Mouse (Mus musculus) erythroid progenitor cell, adult 5-6 weeks (primary cell): ENCODE results near the gene Olfr704. TPM values are rescaled to one million over a fixed set of nuclear protein-coding genes. Genes with fewer than 3 reads are reported as not detected.
"Not testable (repeated sequence)": the region's sequence is repeated elsewhere in the genome, so short reads cannot be mapped to it uniquely, and the experiment has no call there.

Source experiments
- ATAC-seq: replicated peaks from 2 replicates; pipeline ENCODE4 v1.8.0; 2016; ENCODE audit warnings: moderate number of reproducible peaks, mild to moderate bottlenecking, moderate TSS enrichment, inconsistent platforms; ENCODE audit not compliant: poor library complexity, low FRiP score, severe bottlenecking
- total RNA-seq, 2 experiments: library from RNA; stranded (forward) in 1 of 2; stranded (reverse) in 1 of 2; fragments of 150-400 nt in 1 of 2; fragments of 186-747, 209-891 nt in 1 of 2; gene quantifications; 2 replicates each; pipeline versions ENCODE4 v1.2.3 to v1.2.4; 2015 to 2017; ENCODE audit warnings: low replicate concordance in 2 of 2

Olfr704 gene
- total RNA-seq (2015; ENCODE audit: low replicate concordance) (not detected in 2 replicates), total RNA-seq (2017; ENCODE audit: low replicate concordance) (not detected in 2 replicates)

DNA sequence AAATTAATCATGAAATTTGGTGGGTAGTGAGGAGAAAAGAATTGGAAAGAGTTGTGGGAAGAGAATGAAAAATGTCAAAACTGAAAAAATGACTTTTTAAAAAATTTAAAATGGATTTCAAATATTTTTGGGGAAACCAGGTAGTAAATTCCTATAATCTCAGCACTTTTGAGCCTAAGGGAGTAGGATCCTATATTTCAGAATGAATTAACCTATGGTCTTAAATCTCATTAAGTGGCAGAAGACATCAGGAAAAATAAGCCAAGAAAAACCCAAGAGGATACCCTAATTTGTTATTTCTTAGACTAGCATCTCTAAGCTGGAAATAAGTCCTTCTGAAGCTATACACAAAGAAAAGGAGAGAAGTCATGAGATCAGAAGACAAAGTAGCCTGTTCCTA lies at the start of gene Olfr704:
Gene Olfr704, plus strand, starts transcription at position 301 of the 400 bp plus-strand sequence.
- ATAC-seq, result no peak

GRCm38 (mm10) chr7:106813829-106814228 lies 49.2 kb upstream of the Olfr704 start, which contains the start of gene Olfr701:
Gene Olfr701, plus strand, starts transcription at chr7:106814129.
- ATAC-seq, result no peak

GRCm38 (mm10) chr7:106815775-106816174 lies 47.2 kb upstream of the Olfr704 start:
- ATAC-seq, result no peak

DNA sequence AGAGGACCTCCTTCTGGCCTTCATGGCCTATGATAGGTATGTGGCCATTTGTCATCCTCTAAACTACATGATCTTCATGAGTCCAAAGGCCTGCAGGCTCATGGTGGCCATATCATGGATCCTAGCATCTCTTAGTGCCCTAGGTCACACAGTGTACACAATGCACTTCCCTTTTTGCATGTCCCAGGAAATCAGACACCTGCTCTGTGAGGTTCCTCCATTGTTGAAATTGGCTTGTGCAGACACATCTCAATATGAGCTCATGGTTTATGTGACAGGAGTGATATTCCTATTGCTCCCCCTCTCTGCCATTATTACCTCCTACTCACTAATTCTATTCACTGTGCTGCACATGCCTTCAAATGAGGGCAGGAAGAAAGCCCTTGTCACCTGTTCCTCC lies 44.6 kb upstream of the Olfr704 start:
- ATAC-seq, result no peak

- ATAC-seq, result no peak
These were observed 29.2 kb upstream of the Olfr704 start, which contains the start of gene Olfr702 for GRCm38 (mm10) chr7:106833793-106834192. Gene Olfr702, minus strand, starts transcription at chr7:106833893.

DNA sequence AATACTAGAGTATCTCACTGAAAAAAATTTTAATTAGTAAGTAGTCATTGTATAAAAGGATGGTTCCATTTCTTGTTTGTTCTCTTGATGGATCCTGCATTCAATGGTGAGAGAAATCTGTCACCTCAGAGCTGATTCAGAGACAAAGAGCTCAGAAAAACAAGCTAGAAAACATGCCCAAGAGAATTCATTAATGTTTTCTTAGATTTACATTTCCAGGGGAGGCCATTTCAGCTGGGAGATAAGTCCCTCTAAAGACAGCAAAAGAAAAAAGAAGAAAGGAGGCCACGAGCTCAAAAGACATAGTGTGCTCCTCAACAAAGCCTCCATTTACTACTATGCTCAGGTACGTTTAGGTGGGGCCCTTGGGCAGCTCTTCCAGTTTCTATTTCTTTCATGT lies 19.9 kb upstream of the Olfr704 start, which contains the start of gene Olfr703:
Gene Olfr703, plus strand, starts transcription at position 301 of the 400 bp plus-strand sequence.
- ATAC-seq, result no peak

DNA sequence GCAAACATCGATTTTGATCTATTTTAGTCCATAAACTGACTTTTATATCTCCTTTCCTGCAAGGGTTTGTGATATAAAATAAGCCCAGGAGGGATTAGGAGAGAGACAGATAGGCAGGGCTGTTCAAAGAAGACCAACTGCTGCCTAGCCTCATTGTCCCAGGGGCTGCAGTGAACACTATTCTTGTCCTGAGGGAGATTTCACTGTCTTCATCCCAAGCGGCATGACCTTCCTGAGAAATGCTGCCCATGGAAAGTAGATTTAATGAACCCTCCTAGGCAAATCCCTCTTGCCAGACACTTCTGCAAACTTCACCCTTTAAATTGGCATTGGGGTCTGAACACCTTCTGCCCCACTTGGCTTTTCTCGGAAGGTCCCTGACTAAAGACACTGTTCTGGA lies 13.8 kb downstream of the Olfr704 start, which contains the start of gene Olfr705:
Gene Olfr705, minus strand, starts transcription at position 101 of the 400 bp plus-strand sequence.
- no peak for ATAC-seq

DNA sequence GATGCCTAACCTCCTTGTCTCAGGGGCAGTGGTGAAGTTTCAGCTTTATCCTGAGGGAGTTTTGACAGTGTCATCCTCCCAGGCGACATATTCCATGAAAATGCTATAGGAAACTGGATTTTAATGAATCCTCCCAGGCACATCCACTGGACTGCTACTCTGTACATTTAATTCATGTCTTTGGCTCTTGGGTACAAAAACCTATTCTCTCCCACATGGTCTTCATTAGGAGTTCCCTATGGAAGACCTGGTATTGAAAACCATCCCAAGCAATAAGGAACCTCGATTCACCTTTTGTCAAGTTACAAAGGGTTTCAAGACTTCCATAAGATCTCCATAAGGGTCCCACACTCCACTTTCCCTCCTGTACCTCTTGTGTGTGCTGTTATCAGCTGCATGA lies 25.1 kb downstream of the Olfr704 start, which contains the start of gene Olfr706:
Gene Olfr706, minus strand, starts transcription at position 101 of the 400 bp plus-strand sequence.
- ATAC-seq, result no peak

- not testable (repeated sequence) for ATAC-seq
These were observed 38.2 kb downstream of the Olfr704 start, which contains the start of gene Olfr707 for GRCm38 (mm10) chr7:106901141-106901540. Gene Olfr707, minus strand, starts transcription at chr7:106901241.

- no peak for ATAC-seq
These were observed 44.7 kb downstream of the Olfr704 start, which contains the start of gene Olfr1532-ps1 for GRCm38 (mm10) chr7:106907676-106908075. Gene Olfr1532-ps1, plus strand, starts transcription at chr7:106908001.

Other genes starting within 250 kb of the Olfr704 start
- gene Olfr693, start 182.6 kb upstream of the Olfr704 start, total RNA-seq (2015; ENCODE audit: low replicate concordance), result not detected in 2 replicates
- gene Olfr693, start 182.6 kb upstream of the Olfr704 start, total RNA-seq (2017; ENCODE audit: low replicate concordance), result not detected in 2 replicates
- not detected in 2 replicates for gene Olfr694, start 171.4 kb upstream of the Olfr704 start, total RNA-seq (2015; ENCODE audit: low replicate concordance)
- gene Olfr694, start 171.4 kb upstream of the Olfr704 start, total RNA-seq (2017; ENCODE audit: low replicate concordance), result not detected in 2 replicates
- not detected in 2 replicates for gene Olfr695, start 146.8 kb upstream of the Olfr704 start, total RNA-seq (2015; ENCODE audit: low replicate concordance)
- gene Olfr695, start 146.8 kb upstream of the Olfr704 start, total RNA-seq (2017; ENCODE audit: low replicate concordance), result not detected in 2 replicates
- gene Olfr697, start 120.7 kb upstream of the Olfr704 start, total RNA-seq (2015; ENCODE audit: low replicate concordance), result not detected in 2 replicates
- not detected in 2 replicates for gene Olfr697, start 120.7 kb upstream of the Olfr704 start, total RNA-seq (2017; ENCODE audit: low replicate concordance)
- gene Olfr698, start 107.8 kb upstream of the Olfr704 start, total RNA-seq (2015; ENCODE audit: low replicate concordance), result not detected in 2 replicates
- not detected in 2 replicates for gene Olfr698, start 107.8 kb upstream of the Olfr704 start, total RNA-seq (2017; ENCODE audit: low replicate concordance)
- gene Olfr699, start 70.0 kb upstream of the Olfr704 start, total RNA-seq (2015; ENCODE audit: low replicate concordance), result 0.84 TPM in 1 of 2 replicates, not detected in the other
- not detected in 2 replicates for gene Olfr699, start 70.0 kb upstream of the Olfr704 start, total RNA-seq (2017; ENCODE audit: low replicate concordance)
- gene Olfr700, start 54.4 kb upstream of the Olfr704 start, total RNA-seq (2015; ENCODE audit: low replicate concordance), result not detected in 2 replicates
- not detected in 2 replicates for gene Olfr700, start 54.4 kb upstream of the Olfr704 start, total RNA-seq (2017; ENCODE audit: low replicate concordance)
- not detected in 2 replicates for gene Olfr701, start 49.1 kb upstream of the Olfr704 start, total RNA-seq (2015; ENCODE audit: low replicate concordance)
- not detected in 2 replicates for gene Olfr701, start 49.1 kb upstream of the Olfr704 start, total RNA-seq (2017; ENCODE audit: low replicate concordance)
- gene Olfr702, start 29.3 kb upstream of the Olfr704 start, total RNA-seq (2015; ENCODE audit: low replicate concordance), result not detected in 2 replicates
- gene Olfr702, start 29.3 kb upstream of the Olfr704 start, total RNA-seq (2017; ENCODE audit: low replicate concordance), result not detected in 2 replicates
- gene Olfr703, start 19.8 kb upstream of the Olfr704 start, total RNA-seq (2015; ENCODE audit: low replicate concordance), result not detected in 2 replicates
- gene Olfr703, start 19.8 kb upstream of the Olfr704 start, total RNA-seq (2017; ENCODE audit: low replicate concordance), result not detected in 2 replicates
- not detected in 2 replicates for gene Olfr705, start 13.7 kb downstream of the Olfr704 start, total RNA-seq (2015; ENCODE audit: low replicate concordance)
- gene Olfr705, start 13.7 kb downstream of the Olfr704 start, total RNA-seq (2017; ENCODE audit: low replicate concordance), result not detected in 2 replicates
- not detected in 2 replicates for gene Olfr706, start 25.0 kb downstream of the Olfr704 start, total RNA-seq (2015; ENCODE audit: low replicate concordance)
- not detected in 2 replicates for gene Olfr706, start 25.0 kb downstream of the Olfr704 start, total RNA-seq (2017; ENCODE audit: low replicate concordance)
- gene Olfr707, start 38.1 kb downstream of the Olfr704 start, total RNA-seq (2015; ENCODE audit: low replicate concordance), result not detected in 2 replicates
- not detected in 2 replicates for gene Olfr707, start 38.1 kb downstream of the Olfr704 start, total RNA-seq (2017; ENCODE audit: low replicate concordance)
- not detected in 2 replicates for gene Olfr1532-ps1, start 44.8 kb downstream of the Olfr704 start, total RNA-seq (2015; ENCODE audit: low replicate concordance)
- not detected in 2 replicates for gene Olfr1532-ps1, start 44.8 kb downstream of the Olfr704 start, total RNA-seq (2017; ENCODE audit: low replicate concordance)
- gene Olfr709-ps1, start 69.0 kb downstream of the Olfr704 start, total RNA-seq (2015; ENCODE audit: low replicate concordance), result not detected in 2 replicates
- not detected in 2 replicates for gene Olfr709-ps1, start 69.0 kb downstream of the Olfr704 start, total RNA-seq (2017; ENCODE audit: low replicate concordance)
- gene Olfr710, start 85.1 kb downstream of the Olfr704 start, total RNA-seq (2015; ENCODE audit: low replicate concordance), result not detected in 2 replicates
- gene Olfr710, start 85.1 kb downstream of the Olfr704 start, total RNA-seq (2017; ENCODE audit: low replicate concordance), result not detected in 2 replicates
- not detected in 2 replicates for gene Olfr6, start 100.8 kb downstream of the Olfr704 start, total RNA-seq (2015; ENCODE audit: low replicate concordance)
- gene Olfr6, start 100.8 kb downstream of the Olfr704 start, total RNA-seq (2017; ENCODE audit: low replicate concordance), result not detected in 2 replicates
- gene Olfr711, start 112.3 kb downstream of the Olfr704 start, total RNA-seq (2015; ENCODE audit: low replicate concordance), result not detected in 2 replicates
- gene Olfr711, start 112.3 kb downstream of the Olfr704 start, total RNA-seq (2017; ENCODE audit: low replicate concordance), result 0.38 TPM in 1 of 2 replicates, not detected in the other
- gene Olfr2, start 142.9 kb downstream of the Olfr704 start, total RNA-seq (2015; ENCODE audit: low replicate concordance), result not detected in 2 replicates
- gene Olfr2, start 142.9 kb downstream of the Olfr704 start, total RNA-seq (2017; ENCODE audit: low replicate concordance), result not detected in 2 replicates
- gene Olfr713, start 168.0 kb downstream of the Olfr704 start, total RNA-seq (2015; ENCODE audit: low replicate concordance), result not detected in 2 replicates
- not detected in 2 replicates for gene Olfr713, start 168.0 kb downstream of the Olfr704 start, total RNA-seq (2017; ENCODE audit: low replicate concordance)
- not detected in 2 replicates for gene Olfr714, start 207.8 kb downstream of the Olfr704 start, total RNA-seq (2015; ENCODE audit: low replicate concordance)
- not detected in 2 replicates for gene Olfr714, start 207.8 kb downstream of the Olfr704 start, total RNA-seq (2017; ENCODE audit: low replicate concordance)
- gene Olfr17, start 230.0 kb downstream of the Olfr704 start, total RNA-seq (2015; ENCODE audit: low replicate concordance), result not detected in 2 replicates
- gene Olfr17, start 230.0 kb downstream of the Olfr704 start, total RNA-seq (2017; ENCODE audit: low replicate concordance), result not detected in 2 replicates
- not detected in 2 replicates for gene Olfr715b, start 247.2 kb downstream of the Olfr704 start, total RNA-seq (2015; ENCODE audit: low replicate concordance)
- not detected in 2 replicates for gene Olfr715b, start 247.2 kb downstream of the Olfr704 start, total RNA-seq (2017; ENCODE audit: low replicate concordance)